Mouse (Mus musculus): ENCODE results near the gene Mccc2.
"Not testable (repeated sequence)": the region's sequence is repeated elsewhere in the genome, so short reads cannot be mapped to it uniquely, and the experiment has no call there.

Mccc2 gene

GRCm38 (mm10) chr13:100014906-100015895 is at the start of gene Mccc2:
Gene Mccc2 (minus strand): TSS chr13:100015639.
- peak; percentile 88 for DNase-seq

- DNase-seq, result no peak
Observed at GRCm38 (mm10) chr13:100063936-100064335, 48.5 kb upstream of the Mccc2 start.

GRCm38 (mm10) chr13:100057738-100058137 is 42.3 kb upstream of the Mccc2 start:
- DNase-seq, result not testable (repeated sequence)

- DNase-seq, result no peak
Observed at GRCm38 (mm10) chr13:100026013-100026412, 10.6 kb upstream of the Mccc2 start.

- DNase-seq, result no peak
Observed at GRCm38 (mm10) chr13:100016891-100017290, 1.5 kb upstream of the Mccc2 start.

- DNase-seq, result no peak
Observed at GRCm38 (mm10) chr13:100015937-100016336, 498 bp upstream of the Mccc2 start.

- DNase-seq, result no peak
Observed at GRCm38 (mm10) chr13:100005911-100006496, 9.4 kb downstream of the Mccc2 start.

- peak; percentile 87 for DNase-seq
Observed at GRCm38 (mm10) chr13:100001790-100002196, 13.6 kb downstream of the Mccc2 start.

GRCm38 (mm10) chr13:99999078-99999477 is 16.4 kb downstream of the Mccc2 start:
- DNase-seq, result no peak

- DNase-seq, result no peak
Observed at GRCm38 (mm10) chr13:99998099-99998498, 17.3 kb downstream of the Mccc2 start.

- no peak for DNase-seq
Observed at GRCm38 (mm10) chr13:99989592-99989991, 25.8 kb downstream of the Mccc2 start.

GRCm38 (mm10) chr13:99983320-99983719 is 32.1 kb downstream of the Mccc2 start:
- no peak for DNase-seq

GRCm38 (mm10) chr13:99979406-99979805 is 36.0 kb downstream of the Mccc2 start:
- no peak for DNase-seq

- no peak for DNase-seq
Observed at GRCm38 (mm10) chr13:99970089-99970488, 45.4 kb downstream of the Mccc2 start.

GRCm38 (mm10) chr13:99967013-99967678 is 48.3 kb downstream of the Mccc2 start:
- no peak for DNase-seq

- DNase-seq, result no peak
Observed at GRCm38 (mm10) chr13:99963814-99964213, 51.6 kb downstream of the Mccc2 start.

- DNase-seq, result no peak
Observed at GRCm38 (mm10) chr13:99961661-99962060, 53.8 kb downstream of the Mccc2 start.

- DNase-seq, result no peak
Observed at GRCm38 (mm10) chr13:99955591-99955944, 59.9 kb downstream of the Mccc2 start.

GRCm38 (mm10) chr13:99954902-99955590 is 60.4 kb downstream of the Mccc2 start:
- no peak for DNase-seq

GRCm38 (mm10) chr13:99947417-99947816 is 68.0 kb downstream of the Mccc2 start:
- DNase-seq, result no peak

GRCm38 (mm10) chr13:99943525-99943924 is 71.9 kb downstream of the Mccc2 start:
- DNase-seq, result no peak

- DNase-seq, result no peak
Observed at GRCm38 (mm10) chr13:99940601-99941000, 74.8 kb downstream of the Mccc2 start.

- DNase-seq, result no peak
Observed at GRCm38 (mm10) chr13:99939320-99939671, 76.1 kb downstream of the Mccc2 start.

Data from cerebellum, adult 11-12 months (tissue).